Mouse (Mus musculus) left cerebral cortex, adult 8-10 months (tissue): ENCODE measurements around the gene Mkln1. TPM values are rescaled to one million over a fixed set of nuclear protein-coding genes. Genes with fewer than 3 reads are reported as not detected.
A peak's percentile ranks its signal among the peaks of the same experiment; 100 is the strongest.

Experiments used
- DNase-seq, 2 experiments: peaks; one replicate each; pipeline ENCODE4 v3.0.0; 2022; ENCODE audit warnings: low spot score in 2 of 2
- total RNA-seq, 4 experiments: library from RNA; stranded (reverse); gene quantifications; 2 replicates each; pipeline ENCODE4 v1.2.4; 2022

Mkln1 gene
- total RNA-seq, 4 experiments from 2014 or later: 153 to 177 (median 175) TPM

DNA sequence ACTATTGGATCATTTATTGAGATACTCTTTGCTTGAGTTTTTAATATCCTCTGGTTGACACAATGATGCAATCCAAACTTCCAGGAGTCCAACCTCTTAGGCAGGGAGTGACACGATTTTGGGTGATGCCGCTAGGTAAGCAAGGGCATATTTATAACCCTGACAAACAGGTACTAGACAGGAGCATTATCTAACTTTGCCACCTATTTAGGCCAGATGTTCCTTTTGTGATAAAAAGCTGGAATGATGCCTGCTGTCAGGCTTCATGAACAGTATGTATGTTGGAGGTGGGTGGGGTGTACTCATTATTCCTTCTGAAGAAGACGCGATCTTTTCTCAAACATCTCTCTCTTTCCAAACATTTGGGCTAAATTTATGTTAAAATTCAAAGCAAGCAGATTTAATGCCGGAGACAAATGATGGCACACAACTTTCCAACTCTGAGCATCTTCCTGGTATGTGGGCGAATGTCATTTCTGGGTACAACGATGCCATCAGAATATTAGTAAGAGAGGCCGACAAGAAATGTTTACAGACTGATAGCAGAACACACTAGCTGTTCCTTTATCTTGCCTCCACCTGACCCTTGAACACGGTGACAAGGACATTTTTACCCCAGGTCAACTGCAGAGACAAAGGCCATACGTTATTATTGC lies 632 bp upstream of the Mkln1 start:
- DNase-seq: no peak

DNA sequence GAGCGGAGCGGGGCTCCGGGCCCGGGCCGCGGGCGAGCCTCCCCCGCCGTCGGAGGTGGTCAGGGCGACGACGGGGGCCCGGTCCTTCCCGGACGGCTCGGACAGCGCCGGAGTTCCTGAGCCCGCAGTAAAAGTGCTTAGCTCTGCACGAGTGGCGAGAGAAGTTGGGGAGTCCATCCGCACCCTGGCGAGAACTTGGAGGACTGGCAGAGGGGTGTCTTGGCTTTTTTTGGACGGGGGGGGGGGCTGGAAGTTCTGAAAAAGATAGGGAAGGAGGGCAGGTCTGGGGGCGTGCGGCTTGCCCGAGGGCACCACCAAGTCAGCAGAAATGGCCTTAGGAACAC lies 643 bp downstream of the Mkln1 start:
- DNase-seq: no peak

DNA sequence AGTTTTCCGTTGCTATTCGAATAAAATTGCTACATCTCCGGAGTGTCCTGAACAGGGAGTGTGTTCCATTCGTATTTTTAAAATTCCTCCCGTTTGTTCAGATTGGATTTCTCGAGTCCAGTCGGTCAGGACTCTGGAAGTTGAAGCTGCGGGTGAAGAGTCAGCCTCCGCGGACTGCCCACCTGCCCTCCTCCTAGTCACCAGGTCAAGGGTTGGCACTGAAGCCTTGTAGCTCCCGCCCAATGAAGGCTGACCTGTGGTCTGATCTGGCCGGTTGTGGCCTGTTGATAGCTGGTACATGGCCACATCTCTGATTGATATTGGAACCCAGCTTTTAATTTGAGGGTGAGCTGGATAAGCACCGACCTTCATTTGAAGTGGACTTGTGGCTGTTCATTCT lies 1.0 kb downstream of the Mkln1 start:
- no peak for DNase-seq

DNA sequence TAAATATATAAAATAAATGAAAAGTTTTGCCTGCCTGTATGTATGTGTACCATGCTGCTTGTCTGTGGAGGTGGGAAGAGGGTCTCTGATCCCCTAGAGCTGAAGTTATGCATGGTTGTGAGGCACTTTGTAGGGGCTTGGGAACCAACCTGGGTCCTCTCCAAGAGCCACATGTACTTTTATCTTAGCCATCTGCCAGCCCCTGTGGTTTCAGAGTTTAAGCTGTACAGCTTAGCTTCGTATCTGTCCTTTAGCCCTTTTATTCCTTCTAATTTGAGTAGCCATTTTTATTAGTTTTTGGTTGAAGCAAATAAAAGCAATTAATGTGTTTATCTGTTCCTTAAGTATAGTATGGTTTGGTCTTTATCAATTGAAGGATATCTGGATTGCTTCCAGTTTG lies 12.5 kb downstream of the Mkln1 start:
- DNase-seq: no peak

DNA sequence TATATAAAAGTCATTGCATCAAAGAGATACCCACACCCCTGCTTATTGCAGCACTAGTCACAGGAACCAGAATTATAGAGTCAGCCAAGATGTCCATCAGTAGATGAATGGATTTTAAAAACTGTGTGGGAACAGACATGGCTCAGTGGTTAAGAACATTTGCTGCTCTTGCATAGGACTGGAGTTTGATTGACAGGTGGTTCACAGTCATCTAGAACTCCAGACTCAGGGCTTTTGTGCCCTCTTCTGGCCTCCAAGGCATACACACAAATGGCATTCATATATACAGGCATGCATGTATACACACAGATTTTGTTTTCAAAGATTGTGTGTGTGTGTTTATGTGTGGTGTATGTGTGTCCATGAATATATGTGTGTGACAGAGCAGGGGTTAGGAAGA lies 14.0 kb downstream of the Mkln1 start:
- no peak for DNase-seq

DNA sequence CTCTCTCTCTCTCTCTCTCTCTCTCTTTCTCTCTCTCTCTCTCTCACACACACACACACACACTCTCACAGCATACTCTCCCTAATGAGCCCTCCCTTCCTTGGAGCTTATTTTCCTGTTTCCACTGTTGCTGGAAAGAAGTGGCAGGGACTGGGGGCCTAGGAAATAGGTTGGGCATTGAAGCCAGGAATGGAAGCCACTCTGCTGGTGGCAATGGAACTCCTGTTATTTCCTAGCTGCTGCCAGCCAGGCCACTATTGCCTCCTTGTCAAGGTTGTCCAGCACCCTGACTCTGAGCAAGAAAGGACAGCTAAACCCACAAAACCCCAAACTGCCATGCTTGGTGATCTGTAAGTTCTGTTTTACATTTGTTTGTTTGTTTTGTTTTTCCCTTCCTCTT lies 15.0 kb downstream of the Mkln1 start:
- no peak for DNase-seq

DNA sequence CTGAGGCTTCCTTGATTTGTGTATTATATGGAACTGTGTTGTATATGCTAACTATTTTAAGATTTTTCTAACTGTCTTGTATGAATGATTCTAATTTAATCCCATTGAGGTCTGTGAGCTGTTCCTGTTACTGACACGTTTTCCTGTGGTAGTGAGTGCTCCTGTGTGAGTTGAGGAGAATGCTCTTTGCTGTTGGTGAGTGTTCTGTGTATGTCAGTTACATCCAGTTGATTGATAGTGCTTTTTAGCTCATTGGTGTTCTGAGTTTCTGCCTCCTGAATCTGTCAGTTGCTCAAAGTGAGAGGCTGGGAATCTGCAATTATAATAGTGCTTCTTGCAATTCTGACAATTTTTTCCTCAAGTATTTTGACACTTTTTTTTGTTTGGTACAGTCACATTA lies 15.8 kb downstream of the Mkln1 start:
- DNase-seq: no peak

DNA sequence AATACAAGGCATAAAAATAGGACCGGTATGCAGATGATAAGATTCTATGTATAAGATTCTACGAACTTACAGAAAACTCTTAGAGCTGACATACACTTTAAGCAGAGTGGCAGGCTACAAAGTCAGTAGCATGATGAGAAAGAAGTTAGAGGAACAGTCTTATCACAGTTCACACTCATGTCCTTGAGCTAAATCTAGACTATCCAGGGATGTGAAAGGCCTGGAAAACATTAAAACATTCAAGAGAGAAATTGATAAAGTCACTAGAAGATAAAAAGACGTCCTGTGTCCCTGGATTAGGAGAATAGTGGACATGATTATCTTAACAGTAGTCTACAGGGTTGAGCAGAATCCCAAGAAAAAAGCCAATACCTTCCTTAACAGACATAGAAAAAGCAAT lies 26.9 kb downstream of the Mkln1 start:
- DNase-seq: no peak

DNA sequence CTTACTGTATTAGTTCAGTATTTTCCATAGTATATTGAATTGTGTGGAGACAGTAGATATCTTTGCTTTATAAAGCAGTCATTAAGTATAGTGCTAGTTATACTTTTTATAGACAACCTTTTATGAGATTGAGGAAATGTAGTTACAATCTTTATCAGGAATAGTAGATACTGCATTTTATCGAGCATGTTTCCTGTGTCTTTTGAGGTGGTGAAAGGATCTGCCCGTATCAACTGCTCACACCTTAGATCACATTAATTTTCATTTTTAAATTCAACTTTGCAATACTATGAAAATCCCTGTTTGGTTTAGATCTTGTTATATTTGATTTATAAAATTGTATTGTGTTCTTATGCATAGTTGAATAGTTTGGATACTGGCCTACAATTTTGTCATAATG lies 38.7 kb downstream of the Mkln1 start:
- no peak for DNase-seq

DNA sequence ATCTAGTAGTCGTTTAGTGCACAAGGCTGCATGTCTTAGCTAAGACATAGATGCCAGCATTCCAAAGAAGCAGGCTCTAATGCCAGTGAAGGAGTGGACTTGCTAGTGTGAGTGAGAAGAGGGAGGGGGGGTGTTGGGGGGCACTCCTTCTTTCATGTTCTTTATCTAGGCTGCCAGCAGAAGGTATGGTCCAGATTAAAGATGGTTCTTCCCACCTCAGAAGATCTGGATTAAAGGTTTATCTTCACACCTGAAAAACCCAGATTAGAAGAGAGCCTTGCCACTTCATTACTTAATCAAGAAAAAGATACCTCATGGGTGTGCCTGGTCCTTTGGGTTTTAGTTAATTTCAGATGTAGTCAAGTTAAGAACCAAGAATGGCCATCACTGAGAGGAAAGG lies 46.7 kb downstream of the Mkln1 start:
- DNase-seq: no peak

DNA sequence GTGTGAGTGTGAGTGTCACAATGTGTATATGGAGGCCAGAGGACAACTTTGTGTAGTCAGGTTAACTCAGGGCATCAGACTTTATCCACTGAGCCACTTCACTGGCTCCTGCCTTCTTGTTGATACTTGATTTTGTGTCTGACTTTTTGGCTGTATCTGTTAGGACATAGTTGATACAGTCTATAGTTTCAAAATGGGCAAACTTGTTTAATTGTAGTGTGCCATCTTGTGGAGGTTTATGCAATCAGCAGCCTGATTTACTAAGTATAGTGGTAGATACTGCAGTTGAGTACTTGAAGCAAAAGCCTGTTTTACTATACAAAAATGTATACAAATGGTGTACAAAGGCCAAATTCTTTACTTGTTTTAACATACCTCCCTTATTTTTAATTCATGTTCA lies 55.2 kb downstream of the Mkln1 start:
- no peak for DNase-seq

DNA sequence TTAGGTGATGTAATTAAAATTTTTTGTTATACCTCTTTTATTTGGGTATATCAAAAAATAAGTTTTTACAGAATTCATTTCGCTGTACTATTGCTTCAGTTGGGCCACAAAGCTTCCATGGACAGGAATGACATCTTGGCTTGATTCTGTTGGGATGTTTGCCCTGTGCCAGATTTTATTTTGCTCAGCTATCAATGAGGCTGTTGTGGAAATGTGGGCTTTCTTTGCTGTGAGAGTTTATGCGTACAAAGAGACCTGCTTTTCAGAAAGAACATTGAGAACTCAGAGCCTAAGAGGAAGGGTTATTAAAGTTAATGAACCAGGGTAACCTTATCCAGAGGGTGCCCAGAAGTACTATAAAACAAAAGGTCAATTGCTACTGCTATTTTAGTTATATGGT lies 56.8 kb downstream of the Mkln1 start:
- peak in 1 of 2 experiments; percentile 34 for DNase-seq

DNA sequence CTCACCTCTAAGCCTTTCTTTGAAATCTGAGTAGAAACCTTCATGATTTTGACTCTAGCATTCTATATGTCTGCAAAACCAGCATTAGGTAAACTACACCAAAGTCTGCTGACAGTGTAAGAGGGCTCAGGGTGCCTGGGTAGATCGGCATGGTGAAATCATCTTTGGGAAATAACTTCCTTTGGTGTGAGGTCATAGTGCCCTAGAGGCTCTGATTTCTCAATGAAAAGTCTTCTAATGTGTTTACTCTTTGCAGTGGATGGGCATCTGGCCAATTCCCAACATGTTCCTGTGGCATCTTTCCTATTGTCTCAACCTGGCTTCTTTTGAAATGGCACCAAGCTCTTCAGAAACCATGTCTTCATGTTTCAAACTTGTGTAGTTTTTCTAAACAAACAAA lies 58.5 kb downstream of the Mkln1 start:
- no peak for DNase-seq

DNA sequence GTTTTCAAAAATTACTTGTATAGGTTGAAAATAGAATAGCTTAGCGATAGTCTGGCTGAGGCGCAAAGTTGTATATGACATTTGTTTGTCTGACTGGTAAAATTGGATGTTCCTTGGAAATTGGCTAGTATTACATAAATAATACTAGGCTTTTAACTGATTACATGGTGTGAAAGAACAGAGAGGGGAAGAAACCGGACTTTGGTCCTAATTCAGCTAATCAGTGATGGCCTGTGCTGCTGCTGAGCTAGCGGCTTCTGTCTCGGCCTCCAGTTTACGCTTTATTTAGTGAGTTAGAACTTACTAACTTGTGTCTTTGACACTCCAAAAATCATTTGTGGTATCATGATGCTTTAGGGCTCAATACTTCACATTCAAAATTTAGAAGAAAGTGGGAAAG lies 70.9 kb downstream of the Mkln1 start:
- no peak for DNase-seq

DNA sequence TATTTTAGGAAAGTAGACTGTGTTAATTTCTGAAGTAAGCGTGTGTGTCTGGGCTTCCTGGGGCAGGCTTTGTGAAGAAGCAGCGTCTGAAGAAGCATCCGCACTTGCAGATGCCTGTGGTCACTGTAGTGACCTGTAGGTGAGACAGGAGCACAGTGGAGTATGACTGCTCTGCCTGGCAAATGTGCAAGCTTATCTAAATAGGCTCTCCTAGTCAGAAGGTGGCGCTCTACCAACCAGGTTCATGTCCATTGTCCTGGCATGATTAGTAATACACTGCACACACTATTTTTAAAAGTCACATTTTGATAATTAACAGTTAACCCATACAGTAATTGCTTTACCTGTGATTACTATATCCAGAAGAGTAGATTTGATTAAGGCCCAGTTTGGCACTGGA lies 79.7 kb downstream of the Mkln1 start:
- no peak for DNase-seq

DNA sequence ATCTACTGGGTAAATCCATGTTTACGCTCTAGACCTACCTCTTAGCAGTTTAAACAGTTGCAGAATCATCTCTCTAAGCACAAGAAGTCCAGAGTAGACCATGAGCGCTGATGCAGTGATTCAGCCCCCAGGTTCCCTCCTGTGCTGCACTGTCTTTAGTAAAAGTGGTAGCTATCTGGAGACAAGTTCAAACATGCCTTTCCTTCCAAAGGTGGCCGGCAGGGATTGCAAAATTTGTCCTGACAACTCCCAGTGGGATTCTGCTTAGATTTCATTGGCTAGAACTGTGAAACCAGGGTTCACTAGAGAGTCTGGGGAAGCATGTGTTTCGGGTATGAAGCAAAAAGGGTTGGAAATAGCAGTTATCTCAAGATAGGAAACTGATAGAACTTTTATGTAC lies 81.5 kb downstream of the Mkln1 start:
- no peak for DNase-seq

DNA sequence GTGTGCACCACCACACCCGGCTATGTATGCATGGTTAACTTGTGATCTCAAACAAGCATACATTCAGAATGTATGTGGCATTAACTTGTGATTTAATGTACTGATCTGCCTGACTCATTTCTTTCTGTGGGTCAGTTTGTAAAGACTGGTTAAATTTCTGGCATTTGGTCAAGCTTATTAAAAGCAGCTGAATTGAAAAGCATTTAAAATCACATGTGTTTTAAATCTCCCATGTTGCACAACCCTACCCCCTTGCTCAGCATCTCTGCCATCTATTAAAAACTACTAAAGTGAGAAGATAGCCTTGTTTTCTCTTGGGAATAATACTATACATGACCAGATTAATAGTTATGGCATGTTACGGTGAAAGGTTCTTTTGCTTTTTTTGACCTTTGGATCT lies 88.1 kb downstream of the Mkln1 start:
- DNase-seq: no peak

DNA sequence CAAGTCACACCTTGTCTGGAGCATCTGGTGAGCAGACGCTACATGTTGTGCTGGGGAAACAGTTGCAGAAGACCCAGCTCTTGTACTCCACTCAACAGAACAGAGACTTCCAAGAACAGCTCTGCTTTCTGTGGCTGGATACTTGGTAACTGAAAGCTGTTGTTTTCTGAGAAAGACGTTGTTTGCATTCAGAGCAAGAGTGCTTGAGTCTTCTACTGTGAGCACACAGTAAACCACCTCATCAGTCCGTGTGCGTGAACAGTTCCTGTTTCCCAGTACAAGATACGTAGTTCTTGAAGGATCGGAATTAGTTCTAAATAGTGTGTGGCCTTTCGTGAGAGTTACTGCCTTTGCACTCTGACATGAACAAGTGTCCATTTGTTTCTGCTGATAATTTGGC lies 91.4 kb downstream of the Mkln1 start:
- DNase-seq: no peak

DNA sequence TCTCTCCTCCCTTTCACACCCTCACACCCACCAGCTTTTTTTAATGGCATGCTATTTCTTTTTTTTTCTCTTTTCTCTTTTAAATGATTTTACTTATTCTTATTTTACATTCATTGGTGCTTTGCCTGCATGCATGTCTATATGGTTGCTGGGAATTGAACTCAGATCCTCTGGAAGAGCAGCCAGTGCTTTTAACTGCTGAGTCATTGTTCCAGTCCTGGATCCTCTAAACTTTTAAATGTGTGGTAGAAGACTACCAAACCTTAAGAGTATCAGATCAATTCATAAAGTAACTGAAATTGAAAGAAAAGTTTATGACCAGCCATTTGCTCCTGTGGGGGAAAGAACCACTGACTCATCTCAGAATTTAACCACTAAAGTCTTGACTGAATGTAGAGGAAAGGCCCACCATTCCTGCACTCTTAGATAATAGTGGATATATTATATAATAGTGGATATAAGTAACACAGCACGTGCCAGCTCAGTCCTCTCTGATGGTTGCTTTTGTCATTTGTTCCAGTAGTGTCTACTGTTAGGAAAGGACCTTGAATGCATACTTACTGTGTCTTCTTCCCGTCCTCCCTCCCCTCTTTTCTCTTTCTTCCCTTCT lies 96.7 kb downstream of the Mkln1 start:
- no peak for DNase-seq

DNA sequence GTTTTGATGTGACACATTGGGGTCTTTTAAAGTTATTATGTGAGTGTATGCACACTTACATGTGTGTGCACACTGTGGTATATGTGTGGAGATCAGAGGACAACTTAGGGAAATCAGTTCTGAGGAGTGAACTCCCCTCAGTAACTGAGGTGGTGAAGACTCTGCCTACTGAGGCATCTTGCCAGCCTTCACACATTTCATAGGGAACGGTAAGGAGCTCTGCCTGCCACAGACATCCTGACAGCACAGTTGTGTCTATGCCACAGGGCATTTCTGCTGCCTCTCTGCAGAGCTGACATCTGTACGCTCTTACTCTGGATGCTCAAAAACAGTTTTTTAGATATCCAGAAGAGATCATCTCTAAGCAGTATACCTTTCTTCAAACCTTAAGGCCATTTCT lies 97.7 kb downstream of the Mkln1 start:
- DNase-seq: no peak

DNA sequence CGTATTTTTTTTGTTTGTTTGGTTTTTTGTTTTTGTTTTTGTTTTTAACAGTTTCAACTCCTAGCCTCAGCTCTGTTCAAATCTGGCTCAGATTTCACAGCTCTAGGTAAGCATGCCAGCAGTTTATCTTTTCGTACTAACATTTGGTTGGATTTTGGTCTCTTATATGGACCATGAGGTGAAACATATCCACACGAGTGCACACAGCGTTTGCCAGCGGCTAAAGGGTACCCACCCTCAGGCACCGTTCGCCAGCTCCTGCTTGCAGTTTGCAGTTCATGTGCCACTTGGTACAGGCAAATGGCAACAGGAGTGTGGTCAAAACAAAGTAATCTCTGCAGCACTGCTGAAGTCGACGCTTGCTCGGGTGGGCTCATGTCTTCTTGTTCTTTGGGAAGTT lies 101.3 kb downstream of the Mkln1 start:
- no peak for DNase-seq

DNA sequence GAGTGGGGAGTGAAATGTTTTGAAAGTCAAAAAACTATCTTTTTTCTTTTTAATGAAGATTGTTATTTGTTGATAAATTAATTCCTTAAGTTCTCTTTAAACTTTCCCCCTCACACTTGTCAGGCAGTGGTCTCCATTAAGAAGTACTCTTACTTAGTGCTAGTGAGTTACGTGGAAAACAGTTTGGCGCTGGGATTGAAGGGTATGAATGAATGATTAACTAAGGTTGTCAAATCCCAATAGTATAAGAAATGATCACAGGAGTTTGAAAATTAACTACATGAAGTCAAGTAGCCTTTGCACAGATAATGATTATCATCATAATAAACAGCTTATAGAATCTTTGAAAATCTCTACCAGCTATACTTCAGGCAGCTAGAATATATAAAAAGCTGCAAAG lies 101.7 kb downstream of the Mkln1 start:
- no peak for DNase-seq

DNA sequence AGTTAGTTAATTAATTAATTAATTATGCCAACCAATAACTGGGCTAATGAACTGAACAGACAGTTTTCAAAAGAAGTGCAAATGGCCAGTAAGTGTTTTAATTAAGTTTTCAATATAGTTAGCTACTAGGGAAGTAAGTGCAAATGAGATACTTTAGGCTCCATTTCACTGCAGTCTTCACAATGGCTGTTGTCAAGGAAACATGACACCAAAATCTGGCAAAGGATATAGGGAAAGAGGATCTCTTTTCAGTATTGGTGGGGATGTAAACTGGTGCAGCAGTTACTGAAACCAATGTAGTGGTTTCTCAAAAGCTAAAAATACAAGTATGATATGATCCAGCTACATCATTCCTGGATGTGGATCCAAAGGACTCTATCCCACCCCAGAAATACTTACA lies 102.2 kb downstream of the Mkln1 start:
- no peak for DNase-seq

DNA sequence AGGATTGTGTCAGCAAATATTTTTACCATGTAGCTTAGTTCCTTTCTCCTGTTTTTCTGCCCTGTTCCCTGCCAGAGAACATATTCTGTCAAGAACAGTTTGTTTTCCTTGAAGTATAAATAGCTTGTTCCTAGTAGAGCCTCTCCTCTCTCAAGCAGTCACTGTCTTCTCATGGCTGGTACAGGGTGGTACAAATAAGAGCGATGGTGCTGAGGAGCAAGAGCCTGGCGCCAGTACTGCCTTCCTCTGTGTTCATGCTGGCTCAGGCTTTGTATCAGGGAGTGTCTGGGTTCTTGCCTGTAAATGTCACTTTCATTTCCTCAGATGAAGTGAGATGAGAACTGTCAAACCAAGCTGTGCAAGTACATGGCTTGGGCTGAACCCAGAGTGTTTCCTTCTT lies 104.1 kb downstream of the Mkln1 start:
- DNase-seq: no peak
